ENCODE assay signal across 13 mouse cellular contexts in the genomic region with DNA sequence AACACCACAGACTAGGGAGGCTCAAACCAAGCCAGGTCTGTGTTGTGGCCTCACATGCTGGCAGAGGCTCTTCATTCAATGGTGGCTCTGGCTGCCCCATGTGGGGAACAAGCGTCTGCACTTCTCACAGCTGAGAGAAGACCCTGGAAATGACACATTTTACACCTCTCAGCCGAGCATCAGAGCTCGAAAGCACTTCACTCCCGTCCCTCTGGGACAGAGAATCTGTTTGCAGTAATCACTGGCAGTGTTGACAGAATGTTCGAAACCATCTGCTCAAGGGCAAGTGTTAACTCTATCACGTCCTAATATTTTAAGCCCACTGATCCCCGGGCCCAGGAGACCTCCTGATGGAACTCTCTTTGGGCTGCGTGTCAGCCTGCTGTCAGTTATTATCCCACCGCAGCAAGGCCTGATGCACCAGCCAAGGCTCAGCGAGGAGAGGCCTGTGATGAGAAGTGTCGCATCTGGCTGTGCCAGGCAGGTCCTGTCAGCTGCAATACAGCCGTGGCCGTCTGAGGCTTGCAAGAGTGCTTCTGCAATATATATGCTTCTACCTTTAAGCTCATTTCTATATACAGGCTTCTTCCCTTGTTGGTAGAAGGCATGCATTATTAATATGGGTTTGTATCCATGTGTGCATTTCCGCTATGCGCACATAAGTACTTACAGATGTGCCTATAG.
DNase-seq lines count a peak whose midpoint lies in the region; ATAC-seq lines count a peak whose summit lies in the region.
"Had no signal": no experiment of that assay in that cellular context is flagged by ENCODE, and none has a peak within 500 bp of the region (broad histone marks: within the 10 kb centered on the region; RNA-seq: fewer than 3 reads in every experiment).

No protein-coding gene starts in this region.

- H3K4me3 ChIP-seq in intestine, embryonic 14.5 days (ENCODE audit: low read depth, low read length): no peak overlapping the region
- H3K4me3 ChIP-seq in intestine, embryonic 15.5 days (replicated peaks): no peak overlapping the region
- H3K4me3 ChIP-seq in hindbrain, embryonic 11.5 days (ENCODE audit: low read depth, low read length): no peak overlapping the region
- H3K4me3 ChIP-seq in midbrain, embryonic 10.5 days: no peak overlapping the region
- H3K4me3 ChIP-seq: heart, embryonic 13.5 days; limb, embryonic 15.5 days had no signal

- no peak overlapping the region for H3K4me2 ChIP-seq in intestine, embryonic 14.5 days (ENCODE audit: low read length)
- H3K4me2 ChIP-seq in intestine, embryonic 15.5 days (replicated peaks): no peak overlapping the region
- H3K4me2 ChIP-seq in hindbrain, embryonic 11.5 days (replicated peaks; ENCODE audit: low read depth, low read length): no peak overlapping the region
- H3K4me2 ChIP-seq: heart, embryonic 13.5 days; limb, embryonic 15.5 days had no signal

- H3K9me3 ChIP-seq in intestine, embryonic 14.5 days (ENCODE audit: control insufficient read depth, low read length): no peaks in the 10 kb centered on the region
- no peaks in the 10 kb centered on the region for H3K9me3 ChIP-seq in intestine, embryonic 15.5 days
- H3K9me3 ChIP-seq in hindbrain, embryonic 11.5 days (ENCODE audit: control insufficient read depth, low read length): no peaks in the 10 kb centered on the region
- no peaks in the 10 kb centered on the region for H3K9me3 ChIP-seq in midbrain, embryonic 10.5 days (replicated peaks)
- H3K9me3 ChIP-seq: heart, embryonic 13.5 days; limb, embryonic 15.5 days had no signal

- no peak overlapping the region for H3K9ac ChIP-seq in intestine, embryonic 14.5 days (ENCODE audit: low read length)
- no peak overlapping the region for H3K9ac ChIP-seq in intestine, embryonic 15.5 days
- H3K9ac ChIP-seq in hindbrain, embryonic 11.5 days (ENCODE audit: low read depth, low read length): no peak overlapping the region
- H3K9ac ChIP-seq: heart, embryonic 13.5 days; limb, embryonic 15.5 days had no signal

- peak; percentile 40 for DNase-seq in intestine, embryonic 14.5 days (ENCODE audit: low spot score)
- DNase-seq in hindbrain, embryonic 11.5 days (ENCODE audit: low spot score): peak; percentile 53
- DNase-seq in midbrain, embryonic 10.5 days (ENCODE audit: low spot score): peak; percentile 35
- peak; percentile 78 for DNase-seq in retina, postnatal 1 day
- DNase-seq in thymus, postnatal 14 days: no peak
- no peak for DNase-seq in heart, postnatal 36 days
- DNase-seq: B cell, adult 2 months; kidney, adult 18-20 months; layer of hippocampus, adult 9-11 months had no signal

- WGBS in intestine, embryonic 14.5 days: 31% methylated on average over 15 of the region's 15 CpGs
- WGBS in intestine, embryonic 15.5 days: 28% methylated on average over 15 of the region's 15 CpGs
- WGBS in hindbrain, embryonic 11.5 days: 47% methylated on average over 15 of the region's 15 CpGs
- WGBS in midbrain, embryonic 10.5 days: 61% methylated on average over 15 of the region's 15 CpGs

- no peak for ATAC-seq in intestine, embryonic 14.5 days (replicated peaks; ENCODE audit: low FRiP score, low TSS enrichment, low read depth)
- no peak for ATAC-seq in intestine, embryonic 15.5 days
- ATAC-seq in hindbrain, embryonic 11.5 days (ENCODE audit: low FRiP score): peak; percentile 87
- ATAC-seq in megakaryocyte progenitor cell, adult 5-6 weeks (replicated peaks; ENCODE audit: poor library complexity): no peak

- intact Hi-C loops in heart, postnatal 36 days (cut with DNase I): no loop called here

- no peaks in the 10 kb centered on the region for H3K36me3 ChIP-seq in intestine, embryonic 14.5 days (ENCODE audit: control insufficient read depth, insufficient read depth, low read length)
- no peaks in the 10 kb centered on the region for H3K36me3 ChIP-seq in intestine, embryonic 15.5 days
- no peaks in the 10 kb centered on the region for H3K36me3 ChIP-seq in hindbrain, embryonic 11.5 days (ENCODE audit: control insufficient read depth, insufficient read depth, low read length)
- H3K36me3 ChIP-seq in midbrain, embryonic 10.5 days: no peaks in the 10 kb centered on the region
- H3K36me3 ChIP-seq: heart, embryonic 13.5 days; limb, embryonic 15.5 days had no signal

- no peak overlapping the region for H3K27ac ChIP-seq in intestine, embryonic 14.5 days (ENCODE audit: low read depth)
- H3K27ac ChIP-seq in intestine, embryonic 15.5 days: no peak overlapping the region
- H3K27ac ChIP-seq in hindbrain, embryonic 11.5 days (ENCODE audit: low read depth, low read length): no peak overlapping the region
- peak overlapping the region; percentile 38; the same call in 1 of the 2 replicates for H3K27ac ChIP-seq in midbrain, embryonic 10.5 days (replicated peaks)
- H3K27ac ChIP-seq: heart, embryonic 13.5 days; limb, embryonic 15.5 days had no signal

- H3K27me3 ChIP-seq in intestine, embryonic 14.5 days (replicated peaks; ENCODE audit: control insufficient read depth, insufficient read depth, low read length): no peaks in the 10 kb centered on the region
- no peaks in the 10 kb centered on the region for H3K27me3 ChIP-seq in intestine, embryonic 15.5 days (replicated peaks)
- H3K27me3 ChIP-seq in hindbrain, embryonic 11.5 days (ENCODE audit: control insufficient read depth, insufficient read depth, low read length): peaks cover 4% of the 10 kb centered on the region; the same call in 1 of the 2 replicates
- peaks cover 9% of the 10 kb centered on the region; the same call in 1 of the 2 replicates for H3K27me3 ChIP-seq in midbrain, embryonic 10.5 days (ENCODE audit: low read depth, poor library complexity, severe bottlenecking)

- H3K4me1 ChIP-seq in intestine, embryonic 14.5 days (replicated peaks; ENCODE audit: control insufficient read depth, insufficient read depth, low read length): no peaks in the 10 kb centered on the region
- no peaks in the 10 kb centered on the region for H3K4me1 ChIP-seq in intestine, embryonic 15.5 days (replicated peaks)
- no peaks in the 10 kb centered on the region for H3K4me1 ChIP-seq in hindbrain, embryonic 11.5 days (replicated peaks; ENCODE audit: control insufficient read depth, insufficient read depth, low read length)
- peaks cover 36% of the 10 kb centered on the region for H3K4me1 ChIP-seq in midbrain, embryonic 10.5 days
- H3K4me1 ChIP-seq: heart, embryonic 13.5 days had no signal

Comparison
In these comparisons a context has a peak if more than half of its experiments do, and no peak if none do; other contexts are left out.
1. DNase-seq: peak in intestine, embryonic 14.5 days (single experiment), hindbrain, embryonic 11.5 days (single experiment), midbrain, embryonic 10.5 days (single experiment) and retina, postnatal 1 day (single experiment); none in thymus, postnatal 14 days (single experiment) and heart, postnatal 36 days (0 of 2).